ENCODE assay signal across 1 mouse cellular context in genomic region chr11:68988341-68988740, GRCm38 (mm10).
TF ChIP-seq lines count a peak whose summit lies in the region.

No protein-coding gene starts in this region.

TF ChIP-seq in ES-E14, 5 proteins besides CTCF, POLR2A, EP300 and RAD21 (continued from another document):
- TF ChIP-seq ZNF384 (IDR thresholded peaks at IDR 0.05; ENCODE audit: low read depth, low read length) (no peak), CHD2 (IDR thresholded peaks at IDR 0.05; ENCODE audit: low read depth, low read length) (no peak), HCFC1 (IDR thresholded peaks at IDR 0.05; ENCODE audit: borderline replicate concordance, insufficient read depth, low read length) (no peak)
